Mouse (Mus musculus): Measurements from ENCODE around the gene Slc2a10.

DNA sequence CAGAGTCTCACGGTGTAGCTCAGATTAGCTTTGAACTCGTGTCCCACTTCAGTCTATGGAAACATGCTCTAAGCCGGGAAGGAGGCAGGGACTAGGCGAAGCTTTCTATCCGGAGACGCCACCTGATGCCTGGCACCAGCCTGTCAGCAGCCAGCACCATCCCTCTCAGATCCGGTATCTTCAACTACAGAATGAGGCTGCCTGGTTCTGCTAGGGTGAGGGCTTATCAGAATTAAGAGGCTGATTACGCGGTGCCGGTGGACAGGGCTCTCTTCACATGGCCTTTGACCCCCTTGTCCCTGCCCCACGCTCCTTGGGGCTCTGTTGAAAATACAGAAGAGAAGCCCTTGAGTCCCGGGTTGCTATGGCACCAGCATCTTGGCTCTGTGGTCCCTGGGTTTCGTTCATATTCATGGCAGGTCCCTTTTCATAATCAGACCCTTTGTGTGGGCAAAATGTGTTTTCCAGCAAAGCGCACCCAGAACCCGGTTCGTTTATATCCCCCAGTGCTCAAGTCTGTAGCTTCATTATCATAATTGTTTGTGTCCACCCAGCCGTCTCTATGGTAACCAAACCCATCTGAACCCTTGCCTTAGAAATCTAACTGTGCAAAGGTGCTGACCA lies 9.9 kb upstream of the Slc2a10 start:
- TF ChIP-seq POLR2A (IDR thresholded peaks at IDR 0.05; ENCODE audit: low read depth, low read length) (no peak), CTCF (IDR thresholded peaks at IDR 0.05; ENCODE audit: extremely low read depth, insufficient read length, insufficient replicate concordance, low read depth, low read length) (no peak)
